Mouse (Mus musculus): ENCODE measurements around the gene Bnc2.

Gene Bnc2

DNA sequence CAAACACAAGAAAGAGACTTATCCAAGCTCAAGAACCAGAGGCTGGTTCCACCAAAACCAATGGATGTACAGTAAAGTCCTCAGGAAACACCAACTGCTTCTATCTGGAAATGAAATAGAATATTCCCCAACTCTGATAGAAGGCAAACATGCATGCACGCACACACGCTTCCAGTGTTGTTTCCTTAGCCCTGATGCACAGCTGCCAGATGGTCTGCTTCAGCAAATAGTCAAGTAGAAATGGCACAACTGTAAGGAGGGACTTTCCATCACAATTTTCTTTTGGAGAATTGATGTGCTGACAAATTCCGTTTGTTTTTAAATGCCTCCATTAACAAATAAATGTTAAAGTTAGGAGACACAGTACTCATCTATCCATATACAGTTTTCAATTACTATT is 247.1 kb downstream of the Bnc2 start:
- DNase-seq (ENCODE audit: low spot score): no peak

DNA sequence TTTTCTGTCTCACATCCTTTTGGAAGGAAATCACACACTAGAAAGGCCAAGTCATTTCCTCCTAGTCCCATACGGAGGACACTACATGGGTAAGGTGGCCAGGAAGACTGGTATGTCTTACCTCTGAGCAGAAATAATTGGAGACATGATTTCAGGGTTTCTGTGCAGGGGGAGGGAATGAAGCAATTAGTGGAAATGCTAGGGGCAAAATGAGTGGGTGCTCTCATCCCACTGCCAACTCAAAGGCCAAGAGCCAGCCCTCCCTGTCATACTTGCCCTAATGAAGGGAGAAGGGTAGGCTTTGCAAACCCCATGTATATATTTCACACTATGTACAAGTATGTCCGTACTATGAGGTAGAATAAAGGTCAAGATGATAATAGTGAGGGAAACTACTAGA is 263.6 kb downstream of the Bnc2 start:
- no peak for DNase-seq (ENCODE audit: low spot score)

DNA sequence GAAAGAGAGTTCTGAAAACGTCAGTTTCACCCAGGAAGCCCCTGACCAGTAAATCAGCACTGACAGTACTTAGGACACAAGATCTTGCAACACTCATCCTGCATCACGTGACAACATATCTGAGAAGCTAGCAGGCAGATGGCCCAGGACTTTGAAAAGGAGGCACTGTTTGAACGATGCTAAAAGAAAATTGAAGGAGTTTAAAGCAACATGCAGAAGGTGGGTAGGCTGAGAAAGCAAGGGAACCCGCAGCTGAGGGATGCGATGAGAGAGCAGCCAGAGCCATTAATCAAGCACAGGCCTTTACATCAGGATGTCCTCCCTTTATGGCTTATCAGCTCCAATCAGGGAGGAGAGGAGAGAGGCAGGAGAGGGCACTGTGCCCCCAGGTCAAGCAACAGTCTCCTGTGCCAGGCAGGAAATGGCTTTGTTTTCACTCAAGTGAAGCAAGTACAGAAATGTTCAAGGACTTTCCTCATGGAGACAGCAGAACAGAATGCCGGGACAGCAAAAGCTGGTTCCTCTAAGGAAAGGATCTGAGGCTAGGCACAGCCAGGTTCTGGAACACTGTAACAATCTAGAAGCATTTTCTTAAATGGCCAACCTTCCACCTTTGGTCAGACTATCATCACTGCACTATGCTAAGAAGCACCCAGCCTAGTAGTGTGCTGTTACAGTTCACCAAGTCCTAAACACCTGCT is 267.6 kb downstream of the Bnc2 start:
- DNase-seq (ENCODE audit: low spot score): no peak

DNA sequence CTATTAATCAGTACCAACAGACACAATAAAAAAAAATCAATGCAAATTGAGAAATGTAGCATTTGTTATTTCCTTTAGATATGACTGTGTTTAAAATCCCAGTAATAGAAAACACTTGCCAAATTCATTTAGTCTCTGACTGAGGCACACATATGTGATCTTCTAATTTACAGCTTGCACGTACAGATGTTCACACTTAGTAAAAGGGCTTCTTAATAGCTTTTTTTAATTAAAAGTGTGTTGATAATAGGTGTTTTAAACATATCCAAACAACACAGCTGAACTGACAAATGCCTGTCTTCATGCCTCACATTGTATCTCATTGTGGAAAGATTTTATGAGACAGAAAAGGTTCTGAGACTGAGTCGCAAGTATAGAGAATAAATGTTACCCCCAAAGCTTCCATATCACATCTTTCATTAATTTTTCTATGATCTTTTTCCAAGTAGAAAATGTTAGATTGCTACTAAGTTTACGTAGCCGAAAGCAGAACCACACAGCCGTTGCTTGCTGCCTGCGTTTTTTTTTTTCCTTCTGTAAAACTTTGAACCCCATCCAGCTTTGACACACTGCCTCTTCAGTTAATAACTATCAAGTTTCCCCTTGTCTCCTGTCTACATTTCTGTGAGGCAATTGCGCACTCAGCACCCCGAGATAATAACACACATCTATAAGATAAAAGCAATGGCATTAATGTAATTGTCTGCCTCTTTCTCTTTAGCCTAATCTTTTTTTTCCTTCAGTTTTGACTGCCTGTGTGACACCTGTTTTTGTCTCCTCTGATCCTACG is 271.5 kb downstream of the Bnc2 start:
- DNase-seq (ENCODE audit: low spot score): no peak

DNA sequence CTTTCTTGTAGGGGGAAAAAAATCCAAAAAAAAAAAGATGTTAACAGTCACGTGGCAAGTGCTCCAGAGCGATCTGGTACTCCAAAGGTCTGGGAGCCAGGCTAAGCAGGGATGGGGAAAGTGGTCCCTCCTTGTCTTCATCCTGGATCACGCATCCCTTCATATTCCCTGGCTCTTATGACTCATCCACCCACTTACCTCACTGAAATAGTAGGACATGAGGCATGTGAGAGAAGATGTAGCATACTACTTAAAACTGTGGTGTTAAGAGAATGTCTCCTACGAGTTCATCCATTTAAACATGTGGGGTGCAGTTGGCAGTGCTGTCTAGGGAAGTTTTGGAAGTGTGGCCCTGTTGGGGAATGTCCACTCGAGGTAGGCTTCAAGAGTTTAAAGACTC is 286.1 kb downstream of the Bnc2 start:
- DNase-seq (ENCODE audit: low spot score): no peak

DNA sequence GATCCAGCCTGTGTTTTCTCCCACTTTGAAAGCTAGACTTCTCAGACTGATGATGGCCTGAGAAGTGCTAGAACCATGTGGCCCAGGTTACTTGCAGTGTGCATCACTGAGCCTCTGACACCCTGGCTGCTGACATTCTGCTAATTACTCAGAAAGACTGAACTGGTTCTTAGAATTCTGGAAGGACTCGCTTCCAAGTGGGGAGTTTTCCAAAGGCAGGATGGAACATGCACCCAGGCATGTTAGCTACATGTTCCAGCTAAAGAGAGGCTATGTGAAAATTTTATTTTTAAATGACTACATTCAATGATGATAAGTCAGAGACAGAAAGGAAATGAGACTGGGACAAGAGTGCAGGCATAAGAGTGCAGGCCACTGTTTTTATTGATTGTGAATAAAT is 289.9 kb downstream of the Bnc2 start:
- DNase-seq (ENCODE audit: low spot score): no peak

DNA sequence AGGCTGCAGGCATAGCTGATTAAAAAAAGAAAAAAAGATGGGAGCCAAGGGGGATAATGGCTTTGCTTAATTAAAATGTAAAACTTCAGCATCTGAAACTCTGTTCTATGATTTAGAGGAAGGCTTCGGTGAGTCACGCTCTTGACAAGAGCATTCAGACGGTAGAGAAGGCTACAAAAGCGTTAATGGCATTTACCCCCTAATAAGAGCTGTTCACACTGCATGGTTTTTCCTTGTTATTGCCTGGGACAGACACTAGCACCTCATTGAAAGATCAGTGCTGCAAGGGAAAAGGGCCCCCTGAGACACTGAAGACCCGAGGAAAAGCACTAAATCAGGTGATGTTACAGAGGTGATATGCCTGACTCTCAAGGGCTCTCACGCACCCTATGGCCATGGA is 295.8 kb downstream of the Bnc2 start:
- DNase-seq (ENCODE audit: low spot score): no peak

DNA sequence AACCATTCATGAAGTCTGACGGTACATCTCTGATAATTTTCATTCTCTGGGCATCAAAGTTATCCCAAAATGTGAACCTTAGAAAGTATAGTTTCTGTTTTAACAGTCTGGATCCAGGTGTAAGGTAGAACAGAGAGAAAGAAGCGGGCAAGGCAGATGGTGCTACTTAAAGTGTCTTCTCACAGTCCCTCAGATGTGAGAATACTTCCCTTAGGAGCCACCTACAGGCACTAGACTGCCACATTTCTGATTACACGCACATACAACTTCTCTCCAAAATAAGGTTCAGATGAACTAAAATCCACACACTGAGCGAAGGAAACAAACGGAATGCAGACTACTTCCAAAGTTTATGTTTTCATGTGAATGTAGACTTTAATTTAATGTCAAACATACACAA is 297.6 kb downstream of the Bnc2 start:
- no peak for DNase-seq (ENCODE audit: low spot score)

DNA sequence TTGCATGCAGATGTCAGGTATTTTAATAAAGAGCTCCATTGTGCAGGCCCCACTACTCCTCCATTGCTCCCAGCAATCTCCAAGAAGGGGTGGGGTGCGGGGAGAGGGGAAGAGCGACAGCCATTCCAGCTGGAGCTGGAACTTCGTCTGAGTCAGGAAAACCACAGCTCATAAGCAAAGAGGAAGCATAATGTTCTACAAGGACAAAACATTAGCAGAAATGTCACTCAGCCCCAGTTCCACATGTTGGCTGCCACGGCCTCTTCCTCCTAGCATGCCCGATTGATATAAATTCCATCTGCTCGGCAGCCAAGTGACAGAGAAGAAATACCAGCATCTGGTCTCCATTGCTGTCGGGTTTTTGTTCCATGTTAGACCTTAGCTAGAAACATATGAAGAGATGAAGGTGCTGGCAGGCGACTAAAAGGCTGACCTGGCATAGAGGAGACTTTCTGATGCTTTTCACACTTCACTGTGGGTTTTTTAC is 312.7 kb downstream of the Bnc2 start:
- DNase-seq (ENCODE audit: low spot score): no peak

DNA sequence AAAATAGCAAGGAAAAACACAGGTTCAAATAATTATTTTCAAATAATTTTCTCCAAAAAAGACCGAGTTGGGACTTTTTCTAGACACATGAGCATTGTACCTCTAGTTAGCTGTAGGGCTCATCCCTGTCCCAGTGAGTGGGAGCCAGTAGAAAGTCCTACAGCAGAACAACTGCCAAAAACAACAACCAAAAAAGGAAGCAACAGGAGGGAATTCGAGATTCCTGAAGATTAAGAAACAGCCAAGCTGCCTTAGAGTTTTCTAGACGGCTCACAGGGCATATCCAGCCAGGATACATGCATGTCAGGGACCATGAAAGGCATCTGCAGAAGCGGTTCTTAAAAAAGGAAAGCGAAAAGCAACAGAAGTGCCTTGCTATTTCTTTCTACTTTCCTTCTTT is 313.9 kb downstream of the Bnc2 start:
- no peak for DNase-seq (ENCODE audit: low spot score)

DNA sequence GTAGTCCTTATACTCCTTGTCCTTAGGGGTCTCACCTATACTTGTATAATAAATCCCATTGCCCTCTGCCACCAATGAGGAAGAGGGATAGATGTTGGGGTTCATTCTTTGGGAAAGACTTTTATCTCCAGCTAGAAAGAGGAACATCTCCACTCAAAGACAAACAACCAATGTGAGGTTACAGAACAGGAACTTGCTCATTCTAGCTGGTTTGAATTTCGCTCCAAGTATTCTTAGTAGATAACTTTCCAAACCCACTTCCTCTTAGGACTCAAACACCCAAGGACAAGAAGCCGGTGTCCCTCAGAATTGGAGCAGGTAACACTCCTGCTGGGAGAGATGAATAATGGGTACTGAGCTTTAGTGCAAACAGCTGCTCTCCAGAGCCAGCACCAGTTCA is 315.1 kb downstream of the Bnc2 start:
- DNase-seq (ENCODE audit: low spot score): no peak

DNA sequence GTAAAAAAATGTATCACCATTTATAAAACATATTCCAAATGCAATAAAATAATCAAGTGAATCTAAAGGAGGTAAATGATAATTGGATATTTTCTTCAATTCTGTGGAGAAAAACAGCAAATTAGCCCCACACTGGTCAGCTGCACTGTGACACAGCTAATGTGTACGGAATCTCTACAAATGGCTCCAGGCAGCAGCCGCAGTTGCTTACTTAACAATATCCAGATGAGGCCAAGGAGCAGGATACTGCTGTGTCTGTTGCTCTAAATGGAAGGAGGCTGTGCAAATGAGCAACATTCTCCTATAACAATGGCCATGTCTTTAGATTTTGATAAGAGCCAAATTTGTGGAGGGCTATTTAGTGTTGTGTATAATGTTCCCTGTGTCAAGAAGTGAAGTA is 316.9 kb downstream of the Bnc2 start:
- DNase-seq (ENCODE audit: low spot score): no peak

DNA sequence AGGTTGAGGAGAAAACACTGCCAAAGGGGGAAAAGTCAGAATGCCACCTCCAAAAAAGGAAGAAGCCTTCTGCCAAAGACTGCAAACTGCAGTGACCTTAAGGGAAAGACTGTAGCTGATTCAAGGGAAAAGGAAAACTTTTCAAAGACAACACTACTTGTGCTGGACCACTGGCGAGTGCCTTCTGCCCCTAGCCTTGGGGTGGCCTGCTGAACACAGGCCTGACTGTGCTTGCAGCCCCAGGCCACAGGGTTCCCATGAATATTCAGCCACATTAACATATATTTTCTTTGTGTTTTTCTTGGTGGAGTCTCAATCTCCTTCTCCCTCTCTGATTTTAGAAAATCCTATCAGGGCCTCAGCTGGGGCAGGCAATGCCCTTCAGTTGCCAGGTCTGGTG is 317.7 kb downstream of the Bnc2 start:
- DNase-seq (ENCODE audit: low spot score): no peak

DNA sequence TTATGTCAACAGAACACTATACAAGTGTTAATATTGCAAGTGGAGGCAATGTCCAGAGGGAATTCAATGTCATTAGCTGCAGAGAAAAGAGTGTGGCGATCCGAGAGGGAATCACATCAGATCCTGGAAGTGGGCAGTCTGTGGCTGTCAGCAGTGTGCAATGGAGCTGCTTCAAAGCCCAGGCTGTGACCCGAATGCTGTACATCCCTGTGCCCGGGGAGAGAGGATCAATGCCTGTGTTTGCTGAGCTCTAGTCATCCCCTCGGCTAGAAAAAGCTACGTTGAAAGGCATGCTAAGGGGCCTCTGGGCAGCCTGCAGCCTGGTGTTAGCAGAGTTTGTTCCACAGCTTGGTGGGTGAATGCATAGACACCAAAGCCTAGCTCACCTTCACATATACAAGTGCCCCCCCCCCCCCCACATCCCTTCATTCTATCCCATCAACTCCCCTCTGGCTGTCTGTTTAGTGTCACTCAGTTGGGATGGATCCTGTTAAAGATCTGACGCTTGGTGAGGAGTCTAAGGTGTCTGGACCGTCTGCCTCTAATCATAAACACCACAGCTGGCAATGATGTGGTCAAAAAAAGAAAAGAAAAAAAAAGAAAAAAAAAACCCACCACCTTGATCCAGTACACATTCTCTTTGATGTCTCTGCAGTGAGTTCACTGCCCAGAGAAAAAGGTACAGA is 318.5 kb downstream of the Bnc2 start:
- no peak for DNase-seq (ENCODE audit: low spot score)

DNA sequence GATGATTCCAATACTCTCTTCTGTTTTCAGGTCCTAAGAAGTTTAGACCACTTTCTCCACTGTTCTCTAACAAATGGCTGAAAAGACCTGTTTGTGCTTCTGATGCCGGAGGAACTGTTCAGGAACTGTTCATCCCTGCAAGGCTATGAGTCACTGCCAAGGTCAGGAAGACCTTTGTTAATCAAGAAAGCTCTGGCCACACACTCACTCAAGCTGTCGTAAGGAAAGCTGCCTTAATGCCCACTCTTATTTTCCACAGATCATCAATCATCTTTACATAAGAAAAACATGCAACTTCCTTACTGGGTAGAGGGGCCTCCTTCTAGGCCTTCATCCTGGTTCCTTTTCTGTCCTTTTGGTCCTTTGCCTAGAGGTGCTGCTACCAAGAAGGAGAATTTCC is 322.4 kb downstream of the Bnc2 start:
- no peak for DNase-seq (ENCODE audit: low spot score)

DNA sequence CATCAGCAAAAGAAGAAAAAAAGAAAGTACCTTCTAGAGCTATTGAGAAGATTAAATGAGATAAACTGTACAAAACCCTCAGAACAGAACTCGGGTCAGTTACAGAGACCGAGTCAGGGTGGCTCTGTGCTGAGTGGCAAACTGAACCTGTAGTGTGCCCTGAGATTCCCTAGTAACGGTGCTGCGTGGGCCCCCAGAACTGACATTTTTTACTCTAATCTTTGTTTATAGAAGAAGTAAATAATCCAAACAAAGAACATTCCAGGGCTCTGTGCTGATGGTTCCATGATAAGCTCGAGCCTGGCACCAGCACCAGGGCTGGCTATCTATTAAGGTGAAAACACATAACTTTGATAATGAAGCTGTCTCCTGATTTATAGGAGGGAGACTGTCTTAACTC is 325.5 kb downstream of the Bnc2 start:
- DNase-seq (ENCODE audit: low spot score): no peak

DNA sequence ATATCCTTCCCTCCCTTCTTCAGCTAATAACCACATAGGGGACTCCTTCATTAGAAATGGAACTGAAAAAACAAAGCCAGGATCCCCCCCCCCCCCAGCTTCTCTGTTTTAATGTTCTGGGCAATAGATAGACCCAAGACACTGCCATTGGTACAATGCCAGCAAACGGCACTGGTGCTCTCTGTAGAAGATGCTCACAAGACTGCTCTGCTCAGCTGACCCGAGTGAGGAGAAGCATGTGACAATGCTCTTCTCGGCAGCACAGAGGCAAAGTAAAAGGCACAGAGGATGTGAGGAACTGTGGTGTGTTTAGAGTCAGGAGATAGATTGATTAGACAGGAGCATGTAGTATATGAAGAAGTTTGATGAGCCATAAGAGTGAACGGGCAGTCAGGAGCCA is 335.9 kb downstream of the Bnc2 start:
- no peak for DNase-seq (ENCODE audit: low spot score)

DNA sequence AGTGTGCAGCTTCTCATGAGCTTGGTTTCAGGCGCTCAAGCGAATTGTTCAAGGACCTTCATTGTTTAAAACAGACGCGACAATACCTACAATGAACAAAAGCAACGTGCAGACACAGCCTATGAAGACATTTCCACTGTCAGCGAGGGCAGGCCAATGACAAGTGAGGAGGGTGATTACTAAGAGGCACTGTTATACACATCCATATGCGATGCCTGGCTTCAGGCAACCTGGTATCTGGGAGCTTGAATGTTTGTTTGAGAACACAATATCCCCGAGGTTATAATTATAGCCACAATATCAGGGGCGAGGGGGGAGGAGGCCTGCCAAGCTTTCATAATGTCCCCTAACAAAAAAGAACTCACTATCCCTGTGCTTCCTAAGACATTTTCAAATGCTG is 343.1 kb downstream of the Bnc2 start:
- DNase-seq (ENCODE audit: low spot score): no peak

DNA sequence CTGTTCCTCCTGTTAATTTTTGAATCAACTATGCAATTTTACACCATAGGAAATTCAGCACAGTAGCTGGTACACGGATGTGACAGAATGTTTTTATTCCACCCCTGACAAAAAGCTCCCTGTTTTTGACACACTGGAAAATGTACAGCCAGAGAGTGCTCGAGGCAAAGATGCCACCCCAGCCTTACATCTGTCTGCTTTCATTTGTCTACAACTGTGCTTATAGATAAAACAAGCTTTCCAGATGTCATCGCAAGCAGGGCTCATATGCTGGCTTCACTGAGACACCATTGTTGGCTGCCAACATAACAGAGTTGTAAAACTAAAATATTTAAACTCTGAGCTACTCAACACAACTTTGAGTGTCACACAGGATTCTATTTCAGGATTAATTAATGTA is 343.6 kb downstream of the Bnc2 start:
- DNase-seq (ENCODE audit: low spot score): no peak

DNA sequence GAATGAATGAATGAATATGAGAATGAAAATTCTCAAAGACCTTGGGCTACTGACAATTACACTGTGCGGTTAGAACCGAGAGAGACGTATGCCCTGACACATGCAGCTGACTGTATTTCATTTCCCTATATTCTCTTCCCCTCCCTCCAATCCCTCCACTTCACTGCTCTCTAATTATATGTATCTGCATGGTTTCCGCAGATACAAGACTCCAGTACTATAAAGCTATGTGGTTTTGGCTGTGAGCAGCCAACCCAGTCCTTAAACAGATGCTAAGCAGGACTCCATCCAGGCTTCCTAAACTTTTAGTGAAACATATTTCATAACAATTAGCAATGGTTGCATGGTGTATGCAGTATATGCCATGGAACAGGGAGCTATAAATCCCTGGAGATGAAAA is 344.6 kb downstream of the Bnc2 start:
- no peak for DNase-seq (ENCODE audit: low spot score)

DNA sequence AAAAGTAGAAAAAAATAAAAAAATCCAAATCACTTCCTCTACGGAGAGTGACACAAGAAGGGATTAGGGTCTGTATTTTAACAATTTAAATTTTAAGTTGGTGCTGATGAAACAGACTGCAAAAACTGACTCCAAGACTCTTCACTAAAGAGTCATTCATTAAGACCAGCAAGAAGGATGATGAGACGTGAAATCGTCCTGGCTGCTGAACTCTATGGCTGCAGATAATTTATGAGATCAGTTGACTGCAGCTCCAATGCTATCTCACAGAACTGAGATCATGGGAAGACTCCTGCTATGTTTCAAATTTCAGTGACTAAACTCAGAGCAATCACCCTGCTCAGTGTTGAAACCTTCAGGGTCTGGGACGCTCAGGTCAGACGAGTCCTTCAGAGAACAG is 345.4 kb downstream of the Bnc2 start:
- DNase-seq (ENCODE audit: low spot score): no peak

DNA sequence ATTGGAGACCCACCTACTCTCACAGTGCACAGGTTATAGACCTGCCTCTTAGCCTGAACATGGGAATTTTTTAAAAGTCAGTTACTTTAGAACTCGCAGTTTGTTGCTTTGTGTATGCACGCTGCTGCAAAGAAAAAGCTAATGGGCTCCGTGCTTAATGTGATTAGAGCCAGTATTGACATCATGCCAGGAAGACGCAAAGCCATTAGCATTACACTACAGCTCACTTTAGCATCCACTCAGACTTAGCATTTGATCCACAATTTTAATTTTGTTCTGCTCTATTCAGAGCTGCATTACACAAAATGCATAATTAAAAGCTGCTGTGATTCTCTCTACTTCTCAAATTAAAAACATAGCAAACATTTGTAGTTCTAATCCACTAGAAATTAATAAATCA is 350.7 kb downstream of the Bnc2 start:
- DNase-seq (ENCODE audit: low spot score): no peak

DNA sequence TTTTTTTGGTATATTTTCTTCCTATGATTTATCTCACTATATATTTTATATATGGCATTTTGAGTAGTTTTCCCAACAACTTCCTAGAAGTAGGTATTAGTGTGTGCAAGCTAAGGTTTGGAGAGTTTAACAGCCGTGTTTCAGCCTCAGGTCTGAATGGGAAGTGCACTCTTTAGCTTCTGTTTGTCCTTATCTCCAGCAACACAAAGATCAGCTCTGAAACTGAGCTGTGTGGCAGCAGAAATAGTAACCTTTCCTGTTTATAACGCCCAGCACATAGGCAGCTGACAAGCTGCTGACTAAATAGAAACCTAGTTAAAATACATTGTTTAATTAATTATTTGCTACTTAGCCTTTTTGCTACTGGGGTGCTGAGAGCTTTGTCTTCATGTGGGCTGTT is 353.5 kb downstream of the Bnc2 start:
- no peak for DNase-seq (ENCODE audit: low spot score)
